Mouse (Mus musculus) layer of hippocampus, adult 2 months (tissue): ENCODE data around the gene Cog6. TPM values are rescaled to one million over a fixed set of nuclear protein-coding genes. Genes with fewer than 3 reads are reported as not detected.
"Not testable (repeated sequence)": the region's sequence is repeated elsewhere in the genome, so short reads cannot be mapped to it uniquely, and the experiment has no call there.

Experiments used
- DNase-seq, 2 experiments: peaks; one replicate each; pipeline ENCODE4 v3.0.0; 2022; ENCODE audit warnings: low spot score in 2 of 2
- H3K27ac ChIP-seq: fragments of 200-600 bp; 2 replicates; pipeline ENCODE4 v1.8.1; 2022
- H3K4me3 ChIP-seq: fragments of 200-600 bp; 2 replicates; pipeline ENCODE4 v1.8.1; 2022; ENCODE audit warnings: mild to moderate bottlenecking
- CTCF ChIP-seq: fragments of 200-600 bp; conservative IDR thresholded peaks from 2 replicates; pipeline ENCODE4 v1.8.1; 2022; ENCODE audit warnings: antibody characterized with exemption, mild to moderate bottlenecking, moderate library complexity
- total RNA-seq, 2 experiments: library from RNA; stranded (reverse); gene quantifications; 2 replicates each; pipeline ENCODE4 v1.2.3; 2021

Cog6 gene
- total RNA-seq, 2 experiments from 2014 or later = 37.7 to 42.4 TPM

DNA sequence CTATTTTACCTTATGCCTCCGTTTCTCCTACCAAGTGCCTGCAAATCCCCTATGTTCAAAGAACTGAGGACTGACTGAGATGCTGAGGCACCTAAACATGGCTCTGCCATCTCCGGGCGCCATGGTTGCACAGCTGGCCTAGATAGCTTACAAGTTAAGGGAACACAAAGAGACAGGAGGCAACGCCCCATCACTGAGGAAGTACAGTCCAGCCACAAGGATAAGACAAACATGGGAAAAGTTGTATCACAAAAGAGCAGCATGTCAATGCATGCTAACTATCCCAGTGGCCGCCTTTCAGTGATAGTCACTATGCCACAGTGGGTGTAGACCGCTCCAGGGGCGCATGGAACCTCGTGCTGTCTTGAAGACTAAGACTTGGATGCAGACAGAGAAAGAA, 9.6 kb downstream of the Cog6 start:
- Histone ChIP-seq H3K4me3 (no peak overlapping the region), H3K27ac (no peak overlapping the region)
- TF ChIP-seq CTCF = no peak
- DNase-seq = no peak

- no peak overlapping the region for H3K4me3 ChIP-seq
- TF ChIP-seq CTCF = peak; percentile 88
- H3K27ac ChIP-seq = no peak overlapping the region
- peak in 1 of 2 experiments; percentile 29 for DNase-seq
Measured at GRCm38 (mm10) chr3:53004406-53005114, 12.5 kb downstream of the Cog6 start.

DNA sequence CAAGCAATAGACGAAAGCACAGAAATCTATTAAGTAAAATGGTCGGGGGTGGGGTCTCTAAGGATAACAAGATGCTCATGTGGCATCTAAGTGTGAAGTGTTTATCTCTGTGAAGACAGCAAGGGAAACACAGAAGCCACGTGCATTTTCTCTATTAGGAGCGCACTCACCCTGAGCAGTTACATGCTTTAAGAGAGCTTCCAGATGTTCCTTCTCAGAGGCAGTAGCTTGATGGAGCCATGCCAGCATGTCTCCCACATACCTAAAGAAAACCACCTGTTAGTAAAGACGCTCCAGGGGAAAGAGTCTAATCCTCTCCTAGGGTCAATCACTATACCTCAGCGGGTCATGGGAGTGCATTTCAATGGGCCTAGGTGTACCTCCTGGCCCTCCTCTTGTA, 15.0 kb downstream of the Cog6 start:
- H3K27ac ChIP-seq = no peak overlapping the region
- TF ChIP-seq CTCF = no peak
- H3K4me3 ChIP-seq = no peak overlapping the region
- no peak for DNase-seq

DNA sequence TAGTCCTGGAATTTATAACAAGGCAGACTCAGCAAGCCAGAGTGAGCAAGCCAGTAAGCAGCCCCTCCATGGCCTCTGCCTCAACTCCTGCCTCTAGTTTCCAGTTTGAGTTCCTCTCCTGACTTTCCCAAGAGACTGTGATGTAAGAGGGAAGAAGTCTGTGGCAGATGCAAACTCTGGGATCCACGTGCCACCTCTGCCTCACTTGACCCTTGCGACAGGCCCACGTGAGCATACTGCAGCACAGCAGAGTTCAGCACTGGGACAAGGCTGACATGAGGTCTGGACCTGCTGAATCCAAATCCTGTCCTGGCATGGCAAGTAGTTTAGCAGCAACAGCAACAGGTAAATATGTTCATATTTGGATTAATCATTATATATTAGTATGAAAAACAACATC, 17.0 kb downstream of the Cog6 start:
- no peak for TF ChIP-seq CTCF
- H3K27ac ChIP-seq = no peak overlapping the region
- no peak overlapping the region for H3K4me3 ChIP-seq
- DNase-seq = no peak

- DNase-seq = no peak
- 0 out of 2 replicates have a peak overlapping the region, but pooled peaks have one; percentile 14 for H3K27ac ChIP-seq
- no peak overlapping the region for H3K4me3 ChIP-seq
- TF ChIP-seq CTCF = no peak
Measured at GRCm38 (mm10) chr3:52999016-52999744, 17.9 kb downstream of the Cog6 start.

GRCm38 (mm10) chr3:52997381-52997780, 19.7 kb downstream of the Cog6 start:
- H3K4me3 ChIP-seq = no peak overlapping the region
- no peak for TF ChIP-seq CTCF
- DNase-seq = no peak
- H3K27ac ChIP-seq = peak overlapping the region; percentile 69

DNA sequence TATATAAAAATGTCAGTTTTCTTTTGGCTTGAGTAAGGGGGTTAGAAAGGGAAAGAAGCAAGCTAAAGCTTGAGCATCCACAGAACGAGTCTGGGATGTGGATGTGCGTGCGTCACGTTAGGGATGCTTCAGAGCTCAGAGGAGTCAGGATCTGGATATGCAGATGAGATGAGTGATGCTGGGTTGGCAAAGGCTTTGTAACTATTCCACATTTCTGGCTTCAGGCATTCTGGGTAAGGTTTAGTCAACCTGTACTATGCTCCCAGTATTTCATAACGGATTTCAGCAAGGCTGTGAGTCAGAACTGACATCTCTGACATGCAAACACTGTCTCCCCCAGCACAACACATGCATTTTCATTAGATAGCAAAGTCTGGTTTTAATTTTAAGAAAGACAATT, 20.4 kb downstream of the Cog6 start:
- Histone ChIP-seq H3K27ac (peak overlapping the region; percentile 69), H3K4me3 (no peak overlapping the region)
- no peak for TF ChIP-seq CTCF
- DNase-seq = peak in 1 of 2 experiments; percentile 32

DNA sequence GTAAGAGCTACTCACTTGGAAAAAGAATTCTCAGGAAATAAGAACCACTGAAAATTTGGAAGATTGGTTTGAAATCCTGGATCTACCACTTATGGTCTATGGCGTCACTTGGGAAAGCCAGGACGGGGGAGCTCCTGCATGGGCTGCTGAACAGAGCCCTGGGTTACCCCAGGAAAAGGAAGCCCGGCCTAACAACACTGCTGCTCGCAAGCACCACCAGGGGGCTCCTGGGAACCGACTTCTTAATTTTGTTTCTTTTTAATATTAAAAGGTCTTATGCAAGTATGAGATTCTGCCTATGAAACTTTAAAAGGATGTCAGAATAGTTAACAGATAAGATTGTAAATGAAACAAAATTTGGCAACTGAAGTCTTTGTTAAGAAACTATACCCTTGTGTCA, 22.4 kb downstream of the Cog6 start:
- no peak overlapping the region for H3K4me3 ChIP-seq
- TF ChIP-seq CTCF = peak; percentile 77
- no peak overlapping the region for H3K27ac ChIP-seq
- no peak for DNase-seq

DNA sequence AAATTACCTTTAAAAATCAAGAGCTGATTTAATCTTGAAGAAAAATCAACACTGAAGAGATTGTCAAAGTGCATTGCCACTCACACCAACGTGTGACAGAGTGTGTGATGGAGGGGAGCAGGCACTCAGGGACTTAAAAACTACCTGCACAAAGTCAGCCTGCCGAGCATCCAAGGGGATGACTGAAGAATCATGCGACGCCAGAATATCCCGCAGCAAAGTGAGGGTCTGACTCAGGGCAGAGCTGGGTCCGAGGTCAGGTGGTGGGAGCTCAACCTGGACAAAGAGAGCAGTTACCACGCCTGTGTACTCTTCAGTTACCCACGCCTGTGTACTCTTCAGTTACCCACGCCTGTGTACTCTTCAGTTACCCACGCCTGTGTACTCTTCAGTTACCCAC, 23.7 kb downstream of the Cog6 start:
- no peak for TF ChIP-seq CTCF
- H3K4me3 ChIP-seq = no peak overlapping the region
- H3K27ac ChIP-seq = no peak overlapping the region
- no peak for DNase-seq

- peak; percentile 42 for TF ChIP-seq CTCF
- peak overlapping the region; percentile 55; the same call in 1 of the 2 replicates for H3K27ac ChIP-seq
- DNase-seq = no peak
- no peak overlapping the region for H3K4me3 ChIP-seq
Measured at GRCm38 (mm10) chr3:52990041-52990737, 26.8 kb downstream of the Cog6 start.

DNA sequence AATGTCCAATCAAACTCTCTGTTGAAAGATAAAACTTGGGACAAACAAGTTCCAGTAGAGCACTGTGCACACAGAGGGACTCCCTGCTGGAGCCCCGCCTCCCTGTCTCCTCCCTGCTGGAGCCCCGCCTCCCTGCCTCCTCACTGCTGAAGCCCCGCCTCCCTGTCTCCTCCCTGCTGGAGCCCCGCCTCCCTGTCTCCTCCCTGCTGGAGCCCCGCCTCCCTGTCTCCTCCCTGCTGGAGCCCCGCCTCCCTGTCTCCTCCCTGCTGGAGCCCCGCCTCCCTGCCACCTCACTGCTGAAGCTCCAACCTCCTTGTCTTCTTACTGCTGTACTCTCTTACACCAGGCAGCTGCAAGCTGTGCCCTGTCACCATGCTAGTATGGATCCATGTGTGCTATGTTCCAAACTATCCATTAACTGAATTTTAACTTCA, 31.5 kb downstream of the Cog6 start:
- not testable (repeated sequence) for DNase-seq, H3K27ac ChIP-seq, H3K4me3 ChIP-seq

DNA sequence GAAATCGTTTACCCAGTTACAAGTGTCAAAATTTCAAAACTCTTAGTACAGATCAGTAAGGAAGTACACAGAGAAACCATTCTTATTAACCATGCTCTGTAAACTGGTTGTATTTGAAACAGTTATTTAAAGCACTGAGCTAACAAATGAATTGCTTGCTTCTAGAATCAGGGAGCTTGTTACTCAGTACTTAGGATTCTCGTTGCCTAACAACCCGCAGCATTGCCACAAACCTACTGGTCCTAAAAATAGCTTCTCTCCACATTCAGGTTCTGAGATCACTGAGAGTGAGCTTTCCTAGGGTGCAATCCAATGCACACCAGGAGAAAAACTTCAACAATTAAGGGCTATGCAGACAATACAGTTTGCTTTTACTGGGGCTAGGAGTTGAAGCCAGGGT, 33.3 kb downstream of the Cog6 start:
- peak overlapping the region; percentile 86 for H3K27ac ChIP-seq
- peak in 1 of 2 experiments; percentile 51 for DNase-seq
- TF ChIP-seq CTCF = no peak

GRCm38 (mm10) chr3:52982993-52983392, 34.0 kb downstream of the Cog6 start:
- DNase-seq = no peak
- Histone ChIP-seq H3K4me3 (no peak overlapping the region), H3K27ac (peak overlapping the region; percentile 86)
- no peak for TF ChIP-seq CTCF

More for the DNA sequence above, 33.3 kb downstream of the Cog6 start:
- H3K4me3 ChIP-seq = peak overlapping the region; percentile 10; the same call in 1 of the 2 replicates
